Mouse (Mus musculus) hindbrain, embryonic 15.5 days (tissue): Measurements from ENCODE around the gene Ntm. TPM values are rescaled to one million over a fixed set of nuclear protein-coding genes. Genes with fewer than 3 reads are reported as not detected.

ENCODE experiments used
- ATAC-seq: fragments of 200-750 bp; cut with Nextera tagmentation; 2 replicates; pipeline ENCODE4 v1.8.0; 2017; ENCODE audit warnings: low read depth, moderate number of reproducible peaks, moderate TSS enrichment; ENCODE audit not compliant: low FRiP score
- H3K27ac ChIP-seq: fragments of 300-500 bp; sonication (generic); replicated peaks from 2 replicates; pipeline ENCODE4 v1.5.1; 2015; ENCODE audit warnings: mild to moderate bottlenecking, inconsistent platforms
- H3K27me3 ChIP-seq: fragments of 300-500 bp; sonication (generic); 2 replicates; pipeline ENCODE4 v1.6.1; 2015; ENCODE audit warnings: control low read depth, inconsistent platforms
- H3K36me3 ChIP-seq: fragments of 300-500 bp; sonication (generic); 2 replicates; pipeline ENCODE4 v1.6.1; 2015; ENCODE audit warnings: control low read depth, inconsistent platforms
- H3K4me1 ChIP-seq: fragments of 300-500 bp; sonication (generic); replicated peaks from 2 replicates; pipeline ENCODE4 v1.6.1; 2015; ENCODE audit warnings: control low read depth, inconsistent platforms
- H3K4me2 ChIP-seq: fragments of 300-500 bp; sonication (generic); 2 replicates; pipeline ENCODE4 v1.6.1; 2015; ENCODE audit warnings: moderate library complexity, mild to moderate bottlenecking, inconsistent platforms
- H3K4me3 ChIP-seq: fragments of 300-500 bp; sonication (generic); 2 replicates; pipeline ENCODE4 v1.5.1; 2015; ENCODE audit warnings: mild to moderate bottlenecking, inconsistent platforms
- H3K9ac ChIP-seq: fragments of 300-500 bp; sonication (generic); 2 replicates; pipeline ENCODE4 v1.6.1; 2015; ENCODE audit warnings: inconsistent platforms
- H3K9me3 ChIP-seq: fragments of 300-500 bp; sonication (generic); 2 replicates; pipeline ENCODE4 v1.6.1; 2016; ENCODE audit warnings: control low read depth, inconsistent platforms
- WGBS: fragments of 180-500 bp; shearing (Covaris S2); methylation state at CpG from one replicate; pipeline ENCODE4 v1.1.7; 2015; 5-methylcytosine and 5-hydroxymethylcytosine counted together
- polyA plus RNA-seq: library from polyadenylated mRNA; unstranded; fragments of >200 nt; fragmentation: Nextera tagmentation; extraction: Ambion mirVana; gene quantifications from 2 replicates; pipeline ENCODE4 v1.2.1, GENCODE M21; 2015

Ntm gene
- polyA plus RNA-seq, 1 experiment from 2014 or later = 250 TPM

GRCm38 (mm10) chr9:29306961-29307360 is 656.0 kb downstream of the Ntm start:
- Histone ChIP-seq H3K9ac (no peak overlapping the region), H3K27me3 (no peaks in the 10 kb centered on the region), H3K9me3 (no peaks in the 10 kb centered on the region), H3K4me1 (peaks cover 23% of the 10 kb centered on the region), H3K27ac (peak overlapping the region; percentile 64), H3K4me2 (no peak overlapping the region), H3K36me3 (no peaks in the 10 kb centered on the region), H3K4me3 (no peak overlapping the region)
- ATAC-seq = no peak
- 11% methylated on average over 2 of the region's 2 CpGs for WGBS

GRCm38 (mm10) chr9:29298340-29298739 is 664.6 kb downstream of the Ntm start:
- H3K36me3 ChIP-seq = no peaks in the 10 kb centered on the region
- WGBS = 67% methylated on average over 3 of the region's 3 CpGs
- H3K4me2 ChIP-seq = no peak overlapping the region
- H3K9ac ChIP-seq = no peak overlapping the region
- H3K9me3 ChIP-seq = no peaks in the 10 kb centered on the region
- H3K27me3 ChIP-seq = no peaks in the 10 kb centered on the region
- no peaks in the 10 kb centered on the region for H3K4me1 ChIP-seq
- no peak overlapping the region for H3K27ac ChIP-seq
- no peak overlapping the region for H3K4me3 ChIP-seq
- no peak for ATAC-seq

GRCm38 (mm10) chr9:29296752-29297151 is 666.2 kb downstream of the Ntm start:
- H3K4me2 ChIP-seq = no peak overlapping the region
- 90% methylated on average over 3 of the region's 3 CpGs for WGBS
- no peak overlapping the region for H3K27ac ChIP-seq
- no peak overlapping the region for H3K4me3 ChIP-seq
- H3K27me3 ChIP-seq = no peaks in the 10 kb centered on the region
- no peak for ATAC-seq
- no peaks in the 10 kb centered on the region for H3K9me3 ChIP-seq
- no peaks in the 10 kb centered on the region for H3K4me1 ChIP-seq
- no peak overlapping the region for H3K9ac ChIP-seq
- H3K36me3 ChIP-seq = no peaks in the 10 kb centered on the region

- Histone ChIP-seq H3K27ac (no peak overlapping the region), H3K4me3 (no peak overlapping the region), H3K9me3 (no peaks in the 10 kb centered on the region), H3K9ac (no peak overlapping the region), H3K4me2 (no peak overlapping the region), H3K4me1 (peaks cover 22% of the 10 kb centered on the region), H3K36me3 (no peaks in the 10 kb centered on the region), H3K27me3 (no peaks in the 10 kb centered on the region)
- 85% methylated on average over 7 of the region's 7 CpGs for WGBS
- ATAC-seq = no peak
Observed at GRCm38 (mm10) chr9:29288003-29288704, 674.8 kb downstream of the Ntm start.

GRCm38 (mm10) chr9:29285144-29285543 is 677.8 kb downstream of the Ntm start:
- H3K27ac ChIP-seq = peak overlapping the region; percentile 9; the same call in 1 of the 2 replicates
- peaks cover 22% of the 10 kb centered on the region for H3K4me1 ChIP-seq
- no peaks in the 10 kb centered on the region for H3K36me3 ChIP-seq
- H3K9ac ChIP-seq = no peak overlapping the region
- H3K27me3 ChIP-seq = no peaks in the 10 kb centered on the region
- H3K4me3 ChIP-seq = no peak overlapping the region
- ATAC-seq = 0 out of 2 replicates have a peak, but pooled peaks have one; percentile 48
- H3K9me3 ChIP-seq = no peaks in the 10 kb centered on the region
- H3K4me2 ChIP-seq = no peak overlapping the region

- no peak overlapping the region for H3K4me2 ChIP-seq
- WGBS = 61% methylated on average over 3 of the region's 3 CpGs
- no peak for ATAC-seq
Observed at GRCm38 (mm10) chr9:29272861-29273260, 690.1 kb downstream of the Ntm start.

GRCm38 (mm10) chr9:29269988-29270387 is 693.0 kb downstream of the Ntm start:
- no peak for ATAC-seq
- WGBS = 85% methylated on average over 6 of the region's 6 CpGs
- H3K27me3 ChIP-seq = no peaks in the 10 kb centered on the region

More at GRCm38 (mm10) chr9:29272861-29273260, 690.1 kb downstream of the Ntm start:
- no peak overlapping the region for H3K9ac ChIP-seq
- H3K4me1 ChIP-seq = peaks cover 13% of the 10 kb centered on the region
- no peaks in the 10 kb centered on the region for H3K27me3 ChIP-seq
- H3K27ac ChIP-seq = no peak overlapping the region
- no peaks in the 10 kb centered on the region for H3K36me3 ChIP-seq
- no peaks in the 10 kb centered on the region for H3K9me3 ChIP-seq
- no peak overlapping the region for H3K4me3 ChIP-seq

GRCm38 (mm10) chr9:29269277-29269646 is 693.7 kb downstream of the Ntm start:
- WGBS = 90% methylated on average over 2 of the region's 2 CpGs
- no peak overlapping the region for H3K4me2 ChIP-seq
- no peak overlapping the region for H3K4me3 ChIP-seq
- no peak for ATAC-seq
- H3K4me1 ChIP-seq = peaks cover 38% of the 10 kb centered on the region
- H3K9me3 ChIP-seq = no peaks in the 10 kb centered on the region
- no peaks in the 10 kb centered on the region for H3K36me3 ChIP-seq
- no peak overlapping the region for H3K9ac ChIP-seq
- H3K27me3 ChIP-seq = no peaks in the 10 kb centered on the region
- no peak overlapping the region for H3K27ac ChIP-seq

More at GRCm38 (mm10) chr9:29269988-29270387, 693.0 kb downstream of the Ntm start:
- Histone ChIP-seq H3K9me3 (no peaks in the 10 kb centered on the region), H3K27ac (no peak overlapping the region), H3K4me1 (peaks cover 37% of the 10 kb centered on the region), H3K4me3 (no peak overlapping the region), H3K36me3 (no peaks in the 10 kb centered on the region), H3K9ac (no peak overlapping the region), H3K4me2 (no peak overlapping the region)

- Histone ChIP-seq H3K4me2 (no peak overlapping the region), H3K4me1 (peaks cover 38% of the 10 kb centered on the region), H3K27me3 (no peaks in the 10 kb centered on the region), H3K9me3 (no peaks in the 10 kb centered on the region), H3K27ac (0 out of 2 replicates have a peak overlapping the region, but pooled peaks have one; percentile 42), H3K9ac (no peak overlapping the region), H3K4me3 (no peak overlapping the region), H3K36me3 (no peaks in the 10 kb centered on the region)
- 73% methylated on average over 10 of the region's 10 CpGs for WGBS
- no peak for ATAC-seq
Observed at GRCm38 (mm10) chr9:29268583-29269276, 694.2 kb downstream of the Ntm start.

GRCm38 (mm10) chr9:29267663-29268062 is 695.3 kb downstream of the Ntm start:
- ATAC-seq = no peak
- no peaks in the 10 kb centered on the region for H3K27me3 ChIP-seq
- WGBS = 43% methylated on average over 3 of the region's 3 CpGs

GRCm38 (mm10) chr9:29265177-29265576 is 697.8 kb downstream of the Ntm start:
- WGBS = 43% methylated on average over 4 of the region's 4 CpGs

More at GRCm38 (mm10) chr9:29267663-29268062, 695.3 kb downstream of the Ntm start:
- Histone ChIP-seq H3K36me3 (no peaks in the 10 kb centered on the region), H3K9me3 (no peaks in the 10 kb centered on the region), H3K4me1 (peaks cover 38% of the 10 kb centered on the region), H3K27ac (peak overlapping the region; percentile 36), H3K4me3 (no peak overlapping the region), H3K9ac (no peak overlapping the region), H3K4me2 (no peak overlapping the region)

GRCm38 (mm10) chr9:29262836-29263235 is 700.1 kb downstream of the Ntm start:
- no peaks in the 10 kb centered on the region for H3K27me3 ChIP-seq
- H3K4me3 ChIP-seq = no peak overlapping the region
- no peaks in the 10 kb centered on the region for H3K36me3 ChIP-seq
- H3K4me1 ChIP-seq = peaks cover 25% of the 10 kb centered on the region
- WGBS = 36% methylated on average over 3 of the region's 3 CpGs
- no peak overlapping the region for H3K27ac ChIP-seq
- H3K4me2 ChIP-seq = no peak overlapping the region
- ATAC-seq = no peak
- H3K9ac ChIP-seq = no peak overlapping the region
- no peaks in the 10 kb centered on the region for H3K9me3 ChIP-seq

More at GRCm38 (mm10) chr9:29265177-29265576, 697.8 kb downstream of the Ntm start:
- H3K4me3 ChIP-seq = no peak overlapping the region
- no peak overlapping the region for H3K9ac ChIP-seq
- no peaks in the 10 kb centered on the region for H3K9me3 ChIP-seq
- no peak for ATAC-seq
- no peak overlapping the region for H3K4me2 ChIP-seq
- H3K27me3 ChIP-seq = no peaks in the 10 kb centered on the region
- no peaks in the 10 kb centered on the region for H3K36me3 ChIP-seq
- peaks cover 38% of the 10 kb centered on the region for H3K4me1 ChIP-seq
- no peak overlapping the region; the same call in 1 of the 2 replicates for H3K27ac ChIP-seq
